In the genomic region with DNA sequence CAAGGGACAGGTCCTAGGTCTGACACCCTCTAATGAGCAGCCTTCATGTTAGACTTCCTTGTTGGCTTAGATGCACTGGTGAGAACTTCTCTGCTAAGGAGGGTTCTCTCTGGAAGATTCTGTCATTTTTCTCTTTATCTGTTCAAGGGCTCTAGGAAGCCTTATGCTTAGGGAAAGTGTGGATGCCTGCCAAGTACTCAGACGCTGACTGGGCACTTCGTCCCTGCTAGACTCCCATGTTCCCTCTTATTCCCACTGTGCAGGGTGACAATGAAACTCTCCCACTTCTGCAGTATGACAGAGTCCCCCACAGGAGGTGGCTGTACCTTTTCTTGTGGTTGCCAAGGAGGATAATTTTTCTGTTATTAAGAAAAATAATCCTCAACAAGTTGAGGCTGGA, we compare ENCODE assay signal across 22 mouse cellular contexts.
DNase-seq lines count a peak whose midpoint lies in the region; ATAC-seq and TF ChIP-seq lines count a peak whose summit lies in the region.
"Had no signal": no experiment of that assay in that cellular context is flagged by ENCODE, and none has a peak within 500 bp of the region (broad histone marks: within the 10 kb centered on the region; RNA-seq: fewer than 3 reads in every experiment).

No protein-coding gene starts in this region.

- no peaks in the 10 kb centered on the region for H3K36me3 ChIP-seq in kidney, adult 2 months (ENCODE audit: control insufficient read depth, insufficient read depth, low read length)
- H3K36me3 ChIP-seq in kidney, embryonic 16.5 days (ENCODE audit: insufficient read depth, low read length), result no peaks in the 10 kb centered on the region
- H3K36me3 ChIP-seq in kidney, embryonic 15.5 days, result no peaks in the 10 kb centered on the region
- H3K36me3 ChIP-seq in hindbrain, embryonic 14.5 days (replicated peaks; ENCODE audit: control insufficient read depth, insufficient read depth), result no peaks in the 10 kb centered on the region
- H3K36me3 ChIP-seq: embryonic facial prominence, embryonic 15.5 days; forebrain, embryonic 10.5 days; heart, embryonic 12.5 days; hindbrain, embryonic 12.5 days had no signal

- TF ChIP-seq CTCF in kidney, adult 2 months (conservative IDR thresholded peaks at IDR 0.05; ENCODE audit: insufficient read depth, insufficient read length, low read depth, low read length), result no peak

- 32% methylated on average over 2 of the region's 2 CpGs for WGBS in kidney, adult 2 months
- 64% methylated on average over 2 of the region's 2 CpGs for WGBS in kidney, embryonic 16.5 days
- WGBS in kidney, embryonic 15.5 days, result 66% methylated on average over 2 of the region's 2 CpGs
- WGBS in hindbrain, embryonic 14.5 days, result 64% methylated on average over 2 of the region's 2 CpGs

- no peak overlapping the region for H3K4me3 ChIP-seq in kidney, adult 2 months (ENCODE audit: insufficient read depth, low read depth, low read length)
- no peak overlapping the region for H3K4me3 ChIP-seq in kidney, embryonic 16.5 days (ENCODE audit: low read length)
- H3K4me3 ChIP-seq in kidney, embryonic 15.5 days (replicated peaks), result no peak overlapping the region
- no peak overlapping the region for H3K4me3 ChIP-seq in hindbrain, embryonic 14.5 days (replicated peaks; ENCODE audit: low read length)
- H3K4me3 ChIP-seq: embryonic facial prominence, embryonic 15.5 days; erythroblast, embryonic 14.5 days; forebrain, embryonic 10.5 days; gastrocnemius, adult 2 months; heart, embryonic 12.5 days; hindbrain, embryonic 12.5 days had no signal

- no peak for TF ChIP-seq POLR2A in kidney, adult 2 months (IDR thresholded peaks at IDR 0.05; ENCODE audit: low read depth, low read length)

- no peak for ATAC-seq in kidney, embryonic 16.5 days (ENCODE audit: low FRiP score, low TSS enrichment)
- ATAC-seq in kidney, embryonic 15.5 days (replicated peaks; ENCODE audit: low FRiP score), result no peak
- no peak for ATAC-seq in hindbrain, embryonic 14.5 days (ENCODE audit: low FRiP score)
- ATAC-seq: forebrain, embryonic 14.5 days; hindbrain, postnatal 0 days had no signal

- H3K27me3 ChIP-seq in kidney, adult 2 months (replicated peaks; ENCODE audit: control insufficient read depth, insufficient read depth, low read length), result no peaks in the 10 kb centered on the region
- no peaks in the 10 kb centered on the region for H3K27me3 ChIP-seq in kidney, embryonic 16.5 days (ENCODE audit: insufficient read depth, low read length)
- no peaks in the 10 kb centered on the region for H3K27me3 ChIP-seq in kidney, embryonic 15.5 days
- H3K27me3 ChIP-seq in hindbrain, embryonic 14.5 days (ENCODE audit: control insufficient read depth, insufficient read depth, low read length), result no peaks in the 10 kb centered on the region
- H3K27me3 ChIP-seq: embryonic facial prominence, embryonic 15.5 days; hindbrain, embryonic 12.5 days had no signal

- H3K9me3 ChIP-seq in kidney, embryonic 16.5 days (ENCODE audit: low read length), result no peaks in the 10 kb centered on the region
- no peaks in the 10 kb centered on the region for H3K9me3 ChIP-seq in kidney, embryonic 15.5 days (replicated peaks)
- H3K9me3 ChIP-seq in hindbrain, embryonic 14.5 days (ENCODE audit: control insufficient read depth, low read length), result no peaks in the 10 kb centered on the region
- H3K9me3 ChIP-seq: embryonic facial prominence, embryonic 15.5 days; forebrain, embryonic 10.5 days; heart, embryonic 12.5 days; hindbrain, embryonic 12.5 days had no signal

- peak; percentile 64 for DNase-seq in kidney, adult 2 months
- peak; percentile 60 to 64 for DNase-seq in kidney, postnatal 25 days
- DNase-seq in right cerebral cortex, postnatal 14 days, result peak; percentile 5
- DNase-seq in right cerebral cortex, adult 18-20 months, result no peak
- DNase-seq in hindbrain, embryonic 14.5 days (ENCODE audit: low spot score), result no peak
- DNase-seq: adrenal gland, adult 2 months; adrenal gland, postnatal 25 days; cerebellum, adult 11 months; cerebellum, adult 8-10 months; embryo, embryonic 11 days; gastrocnemius, adult 2 months; gastrocnemius, postnatal 25 days; heart, postnatal 36 days had no signal

- no peak overlapping the region for H3K27ac ChIP-seq in kidney, adult 2 months (ENCODE audit: insufficient read depth, low read depth, low read length)
- no peak overlapping the region for H3K27ac ChIP-seq in kidney, embryonic 16.5 days (ENCODE audit: low read length)
- H3K27ac ChIP-seq in kidney, embryonic 15.5 days, result no peak overlapping the region
- no peak overlapping the region for H3K27ac ChIP-seq in hindbrain, embryonic 14.5 days
- H3K27ac ChIP-seq: embryonic facial prominence, embryonic 15.5 days; forebrain, embryonic 10.5 days; gastrocnemius, adult 2 months; hindbrain, embryonic 12.5 days; hindbrain, postnatal 0 days had no signal

- no peaks in the 10 kb centered on the region; the same call in 1 of the 2 replicates for H3K4me1 ChIP-seq in kidney, adult 2 months (ENCODE audit: control insufficient read depth, insufficient read depth, low read length)
- no peaks in the 10 kb centered on the region for H3K4me1 ChIP-seq in kidney, embryonic 16.5 days (ENCODE audit: insufficient read depth, low read length)
- H3K4me1 ChIP-seq in kidney, embryonic 15.5 days, result no peaks in the 10 kb centered on the region
- H3K4me1 ChIP-seq in hindbrain, embryonic 14.5 days (replicated peaks; ENCODE audit: control insufficient read depth, insufficient read depth, low read length), result no peaks in the 10 kb centered on the region
- H3K4me1 ChIP-seq: embryonic facial prominence, embryonic 15.5 days; forebrain, embryonic 10.5 days; heart, embryonic 12.5 days; hindbrain, embryonic 12.5 days had no signal

- H3K9ac ChIP-seq in kidney, embryonic 16.5 days (replicated peaks; ENCODE audit: low read length), result no peak overlapping the region
- H3K9ac ChIP-seq in kidney, embryonic 15.5 days, result no peak overlapping the region
- H3K9ac ChIP-seq in hindbrain, embryonic 14.5 days, result no peak overlapping the region
- H3K9ac ChIP-seq: embryonic facial prominence, embryonic 15.5 days; heart, embryonic 12.5 days; hindbrain, embryonic 12.5 days had no signal

- no peak overlapping the region for H3K4me2 ChIP-seq in kidney, embryonic 16.5 days (replicated peaks; ENCODE audit: low read depth, low read length)
- no peak overlapping the region for H3K4me2 ChIP-seq in kidney, embryonic 15.5 days
- no peak overlapping the region for H3K4me2 ChIP-seq in hindbrain, embryonic 14.5 days (replicated peaks)
- H3K4me2 ChIP-seq: embryonic facial prominence, embryonic 15.5 days; heart, embryonic 12.5 days; hindbrain, embryonic 12.5 days had no signal

Comparison
In these comparisons a context has a peak if more than half of its experiments do, and no peak if none do; other contexts are left out.
1. DNase-seq: peak in kidney, adult 2 months (single experiment), kidney, postnatal 25 days (2 of 2) and right cerebral cortex, postnatal 14 days (single experiment); none in right cerebral cortex, adult 18-20 months (single experiment) and hindbrain, embryonic 14.5 days (single experiment).